Mouse (Mus musculus): ENCODE results near the gene Gm42372.

DNA sequence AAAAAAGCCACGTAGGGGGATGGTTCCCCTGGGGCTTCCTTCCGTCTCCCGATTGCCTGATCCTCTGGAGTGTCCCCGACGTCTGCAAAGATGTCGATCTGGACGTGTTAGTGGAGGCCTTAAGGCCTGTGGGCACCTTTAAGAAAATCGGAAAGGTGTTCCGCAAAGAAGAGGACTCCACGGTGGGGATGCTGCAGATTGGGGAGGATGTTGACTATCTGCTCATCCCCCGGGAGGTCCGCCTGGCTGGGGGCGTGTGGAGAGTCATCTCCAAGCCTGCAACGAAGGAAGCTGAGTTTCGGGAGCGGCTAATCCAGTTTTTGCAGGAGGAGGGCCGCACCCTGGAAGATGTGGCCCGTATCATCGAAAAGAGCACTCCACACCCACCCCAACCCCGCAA lies 11.5 kb downstream of the Gm42372 start:
- no peak for TF ChIP-seq POLR2A (IDR thresholded peaks at IDR 0.05; ENCODE audit: borderline replicate concordance, low read depth, low read length)
- TF ChIP-seq CTCF (IDR thresholded peaks at IDR 0.05; ENCODE audit: low read depth, low read length) = no peak
